Mouse (Mus musculus) hindlimb bud, embryonic 11.5 days (tissue): ENCODE measurements around the gene Ptcd1.
"Not testable (repeated sequence)": the region's sequence is repeated elsewhere in the genome, so short reads cannot be mapped to it uniquely, and the experiment has no call there.

ENCODE experiments used
- DNase-seq: peaks from one replicate; pipeline ENCODE4 v3.0.0-alpha.2; 2012; ENCODE audit warnings: low read depth, low spot score; ENCODE audit errors: extremely low spot score

The Ptcd1 gene

DNA sequence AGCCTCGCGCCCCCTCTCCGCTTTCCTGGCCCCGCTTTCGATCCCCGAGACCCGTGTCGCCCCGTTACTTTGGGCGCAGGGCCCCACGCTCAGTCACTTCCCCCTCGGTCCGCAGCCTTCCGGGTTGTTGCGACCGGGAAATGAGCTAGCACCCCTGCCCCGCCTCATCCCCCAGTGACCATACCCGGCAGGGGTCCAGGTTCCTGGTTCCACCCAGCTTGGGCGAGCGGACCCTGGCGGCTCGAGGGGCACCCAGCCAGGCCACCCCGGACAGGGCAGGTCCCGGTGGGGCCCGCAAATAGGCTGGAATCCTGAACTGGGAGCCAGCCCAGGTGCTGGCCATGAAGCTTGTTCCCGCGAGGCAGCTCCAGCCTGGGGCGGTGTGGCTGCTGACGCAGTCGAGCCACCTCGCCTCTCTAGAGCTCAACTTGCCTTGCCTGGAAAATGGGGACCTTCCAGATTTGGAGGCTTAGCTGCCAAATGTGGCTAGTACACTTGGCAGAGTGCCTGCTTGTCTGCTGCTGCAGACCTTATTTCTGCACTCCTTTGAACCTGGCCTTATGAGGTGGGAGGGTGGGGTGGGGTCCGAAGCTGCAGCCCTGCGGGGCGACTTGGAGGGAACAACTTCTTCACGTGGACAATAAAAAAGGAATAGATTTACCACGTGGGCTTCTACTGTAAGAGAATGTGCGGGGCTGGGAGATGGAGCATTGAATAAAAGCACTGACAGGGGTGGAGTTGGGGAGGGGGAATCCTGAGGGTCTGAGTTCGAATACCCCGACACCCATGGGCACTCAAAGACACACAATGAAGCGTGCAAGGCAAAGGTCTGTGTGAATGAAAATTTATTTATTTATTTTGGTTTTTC lies 52.1 kb downstream of the Ptcd1 start:
- DNase-seq: no peak

DNA sequence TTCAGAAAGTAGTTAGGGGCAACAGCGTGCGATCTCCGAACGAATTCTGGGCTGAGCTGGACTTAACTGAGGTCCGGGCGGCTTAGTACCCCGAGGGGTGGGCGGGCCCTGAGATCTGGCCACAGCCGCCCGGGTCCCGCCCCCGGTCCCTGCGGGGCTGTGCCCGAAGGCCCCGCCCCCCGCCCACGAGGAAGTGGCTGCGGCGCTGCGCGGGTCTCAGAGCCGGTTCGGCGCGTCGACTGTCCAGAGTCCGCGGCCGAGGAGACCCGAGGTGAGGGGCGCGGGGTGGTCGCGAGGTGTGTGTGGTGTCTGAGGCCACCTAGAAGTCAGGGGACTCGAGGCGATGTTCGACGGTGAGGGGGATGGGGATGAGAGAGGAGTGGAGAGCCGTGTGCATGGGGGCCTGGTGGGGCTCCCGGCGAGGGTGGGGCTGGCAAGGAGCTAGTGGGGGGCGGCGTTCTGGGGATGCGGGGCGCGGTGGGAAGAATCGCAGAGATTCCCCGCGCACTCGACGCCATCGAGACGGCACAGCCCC lies 52.8 kb downstream of the Ptcd1 start, which contains the start of gene Arpc1b:
Gene Arpc1b, plus strand, starts transcription at position 145 of the 535 bp plus-strand sequence.
- no peak for DNase-seq

DNA sequence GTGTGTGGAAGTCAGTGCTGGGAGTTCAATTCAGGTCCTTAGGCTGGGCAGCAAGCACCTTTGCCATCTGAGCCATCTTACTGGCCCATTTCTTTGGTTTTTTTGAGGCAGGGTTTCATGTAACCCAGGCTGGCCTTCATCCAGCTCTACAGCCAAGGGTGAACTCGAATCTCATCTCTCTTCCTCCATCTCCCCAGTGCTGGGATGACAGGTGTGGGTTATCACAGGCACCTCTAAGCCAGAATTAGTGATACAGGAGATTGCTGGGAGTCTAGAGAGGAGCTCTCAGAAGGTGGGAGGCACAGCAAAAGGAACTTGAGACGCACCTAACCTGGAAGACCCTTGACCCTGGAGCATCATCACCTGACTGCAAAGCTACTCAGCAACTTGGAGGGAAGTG lies 53.5 kb downstream of the Ptcd1 start:
- DNase-seq: no peak

- no peak for DNase-seq
Observed at GRCm38 (mm10) chr5:145112566-145112965, 54.3 kb downstream of the Ptcd1 start.

- DNase-seq: no peak
Observed at GRCm38 (mm10) chr5:145110401-145110800, 56.5 kb downstream of the Ptcd1 start.

DNA sequence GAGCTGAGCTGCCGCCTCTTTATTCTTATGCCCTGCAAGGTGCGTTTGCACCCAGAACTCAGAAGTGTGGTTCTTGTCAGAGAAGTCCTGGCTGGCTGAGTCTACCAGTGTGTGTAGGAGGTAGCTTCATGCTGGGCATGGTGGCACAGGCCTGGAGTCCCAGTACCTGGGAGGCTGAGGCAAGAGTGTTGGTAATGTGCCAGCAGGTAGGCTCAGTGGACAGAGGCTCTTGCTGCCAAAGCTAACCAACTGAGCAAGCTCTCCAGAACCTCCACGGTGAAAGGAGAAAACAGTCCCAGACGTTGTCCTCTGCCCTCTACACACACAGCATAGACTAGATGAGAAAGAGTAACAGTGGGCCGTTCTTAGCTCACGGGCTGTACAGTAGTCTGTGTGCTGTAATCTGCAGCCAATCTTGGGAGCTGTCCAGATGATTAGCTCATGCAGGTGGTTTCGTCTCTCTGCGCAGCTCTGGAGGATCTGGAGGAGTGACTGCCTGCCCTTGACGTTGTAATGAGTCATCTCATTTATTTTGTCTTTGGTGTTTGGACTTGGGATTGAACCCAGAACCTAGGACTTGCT lies 61.1 kb downstream of the Ptcd1 start:
- no peak for DNase-seq

DNA sequence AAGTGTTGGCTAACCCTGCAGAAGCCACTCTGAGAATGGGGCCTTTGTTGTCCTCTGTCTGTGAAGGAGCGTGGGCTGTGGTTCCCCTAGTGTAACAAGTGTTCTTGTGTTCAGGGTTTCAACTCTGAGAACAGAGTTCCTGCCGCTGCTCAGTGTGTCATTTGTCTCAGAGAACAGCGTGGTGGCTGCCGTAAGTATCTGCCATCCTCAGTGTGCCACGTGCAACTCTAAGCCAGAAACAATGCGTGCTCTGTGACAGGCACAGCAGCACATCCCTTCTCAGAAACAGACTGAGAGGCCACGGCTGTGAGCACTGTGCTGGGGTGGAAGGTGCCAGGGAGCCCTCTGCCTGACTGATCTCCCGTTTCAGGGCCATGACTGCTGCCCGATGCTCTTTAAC lies 62.6 kb downstream of the Ptcd1 start:
- no peak for DNase-seq

DNA sequence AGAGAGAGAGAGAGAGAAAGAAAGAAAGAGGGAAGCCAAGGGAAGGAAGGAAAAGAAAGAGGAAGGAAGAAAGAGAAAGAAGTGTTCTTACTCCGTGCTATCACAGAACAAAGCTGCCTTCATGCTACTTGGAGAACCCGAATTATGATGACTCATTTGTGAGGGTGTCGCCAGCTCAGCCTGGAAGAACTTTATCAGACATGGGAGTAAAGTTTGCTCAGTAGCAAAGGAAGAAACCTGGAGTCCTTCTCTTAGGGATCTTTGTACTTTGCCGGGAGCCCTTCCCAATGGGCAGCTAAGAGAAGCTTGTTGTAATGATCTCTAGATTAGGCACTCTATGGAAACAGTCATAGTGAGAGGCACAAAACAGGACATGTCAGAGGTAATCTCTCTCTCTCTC lies 64.2 kb downstream of the Ptcd1 start:
- DNase-seq: no peak

GRCm38 (mm10) chr5:145101451-145101850 lies 65.5 kb downstream of the Ptcd1 start:
- DNase-seq: not testable (repeated sequence)

DNA sequence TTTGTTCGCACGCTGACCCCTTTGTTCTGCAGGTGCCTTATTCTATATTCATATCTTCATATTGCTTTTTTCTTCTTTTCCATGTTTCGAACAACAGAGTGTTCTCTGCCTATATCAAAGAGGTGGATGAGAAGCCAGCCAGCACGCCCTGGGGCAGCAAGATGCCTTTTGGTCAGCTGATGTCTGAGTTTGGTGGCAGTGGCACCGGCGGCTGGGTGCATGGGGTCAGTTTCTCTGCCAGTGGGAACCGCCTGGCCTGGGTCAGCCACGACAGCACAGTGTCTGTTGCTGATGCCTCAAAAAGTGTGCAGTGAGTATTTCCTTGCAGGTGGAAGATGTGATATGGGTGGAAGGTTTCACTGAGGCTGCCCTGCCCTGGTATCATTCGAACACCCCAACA lies 65.9 kb downstream of the Ptcd1 start:
- no peak for DNase-seq

- no peak for DNase-seq
Observed at GRCm38 (mm10) chr5:145098340-145098821, 68.5 kb downstream of the Ptcd1 start.
